Mouse (Mus musculus): ENCODE results near the gene Haus2. TPM values are rescaled to one million over a fixed set of nuclear protein-coding genes. Genes with fewer than 3 reads are reported as not detected.
A peak's percentile ranks its signal among the peaks of the same experiment; 100 is the strongest.
"Not testable (repeated sequence)": the region's sequence is repeated elsewhere in the genome, so short reads cannot be mapped to it uniquely, and the experiment has no call there.

Gene Haus2
- polyA plus RNA-seq (2016; fragmentation: Nextera tagmentation; extraction: Ambion mirVana): 41.0 and 41.6 TPM in 2 replicates

DNA sequence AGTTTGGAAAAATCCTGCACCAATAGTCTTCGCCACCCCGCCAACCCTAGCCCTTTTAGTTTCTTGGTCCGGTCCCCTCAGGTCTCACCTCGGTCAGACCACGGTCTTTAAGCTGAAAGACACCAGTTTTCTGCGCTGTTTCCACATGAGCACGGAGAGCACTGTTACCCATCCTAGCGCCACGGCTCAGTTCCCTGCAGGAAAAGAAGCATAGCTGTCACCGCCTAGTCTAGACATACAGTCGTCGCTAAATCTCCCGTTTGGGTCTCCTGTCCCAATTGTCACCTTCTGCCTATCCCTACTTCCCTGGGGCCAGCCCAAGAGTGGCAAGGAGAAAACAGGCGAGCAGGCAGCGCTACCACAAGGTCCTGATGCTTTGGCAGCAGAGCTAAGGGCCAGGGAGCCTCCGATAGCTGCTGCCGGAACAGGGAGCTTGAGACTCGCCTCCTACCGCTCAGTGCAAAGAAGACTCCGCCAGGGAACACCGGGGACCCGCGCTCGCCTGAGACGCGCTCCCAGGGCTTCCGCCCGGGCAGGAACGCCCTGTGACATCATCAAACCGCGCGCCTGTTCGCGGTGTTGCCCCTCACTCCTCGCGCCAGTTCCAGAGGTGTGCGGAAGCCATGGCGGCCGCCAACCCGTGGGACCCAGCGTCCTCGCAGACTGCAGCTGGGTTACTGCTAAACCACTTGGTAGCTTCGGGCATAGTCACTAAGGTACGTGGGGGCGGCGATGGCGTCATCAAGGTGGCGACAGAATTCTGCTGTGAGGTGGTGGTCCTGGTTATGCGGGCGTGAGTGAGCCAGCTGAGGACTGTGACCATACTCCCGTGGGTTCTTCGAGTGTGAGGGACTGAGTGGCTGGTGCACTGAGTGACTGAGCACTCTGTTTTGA lies at the start of gene Haus2, which contains the start of gene Lrrc57:
Haus2 (plus strand) TSS at position 554 of the 894 bp plus-strand sequence.
Lrrc57 (minus strand) TSS at position 691 of the 894 bp plus-strand sequence.
- Histone ChIP-seq H3K27ac (replicated peaks) (peak within 1 kb of the TSS; percentile 95), H3K4me1 (peaks cover 20% of the 10 kb centered on the region), H3K27me3 (ENCODE audit: low read depth, poor library complexity, severe bottlenecking) (no peaks in the 10 kb centered on the region), H3K4me3 (peak within 1 kb of the TSS; percentile 85), H3K9me3 (replicated peaks) (no peaks in the 10 kb centered on the region), H3K36me3 (peaks cover 35% of the 10 kb centered on the region)
- under 1% methylated on average over 52 of the region's 52 CpGs for WGBS
- peak; percentile 94 for DNase-seq (ENCODE audit: low spot score)

DNA sequence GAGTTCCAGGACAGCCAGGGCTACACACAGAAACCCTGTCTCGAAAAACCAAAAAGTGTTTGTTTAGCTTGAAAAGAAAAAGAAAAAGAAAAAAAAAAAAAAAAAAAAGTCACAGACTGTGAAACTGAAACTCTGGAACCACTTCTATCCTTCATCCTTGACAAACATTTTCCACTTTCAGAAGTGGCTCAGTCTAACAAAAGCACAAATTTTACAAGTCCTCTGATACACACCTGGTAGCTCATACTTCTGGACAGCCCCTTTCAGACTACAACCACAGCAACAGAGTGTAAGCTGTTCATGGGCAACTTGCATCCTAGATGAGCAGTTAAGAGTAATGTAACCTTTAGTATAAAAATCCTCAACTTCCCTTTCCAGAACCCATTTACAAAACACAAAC lies 47.7 kb upstream of the Haus2 start:
- 88% methylated on average over 1 of the region's 1 CpGs for WGBS

DNA sequence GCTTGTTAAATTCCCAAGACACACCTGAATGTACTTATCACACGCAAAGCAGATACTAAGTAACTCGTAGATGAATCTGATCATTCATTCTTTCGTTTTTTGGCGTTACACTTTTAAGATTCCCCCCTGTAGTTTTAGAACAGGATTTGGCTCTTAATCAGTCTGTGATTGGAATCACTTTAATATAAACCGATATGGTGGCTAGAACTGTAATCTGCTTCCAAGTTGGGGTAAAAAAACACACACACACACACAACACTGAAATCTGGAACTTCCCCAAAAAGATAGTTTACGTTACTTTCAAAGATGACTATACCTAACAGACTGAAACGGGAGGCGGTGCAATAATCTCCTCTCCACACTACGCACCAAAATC lies 46.3 kb upstream of the Haus2 start:
- Histone ChIP-seq H3K27me3 (ENCODE audit: low read depth, poor library complexity, severe bottlenecking) (no peaks in the 10 kb centered on the region), H3K27ac (replicated peaks) (peak overlapping the region; percentile 97), H3K36me3 (peaks cover 11% of the 10 kb centered on the region), H3K4me3 (peak overlapping the region; percentile 92), H3K9me3 (replicated peaks) (no peaks in the 10 kb centered on the region), H3K4me1 (peaks cover 16% of the 10 kb centered on the region)
- no peak for DNase-seq (ENCODE audit: low spot score)
- WGBS: 25% methylated on average over 9 of the region's 9 CpGs

More for the DNA sequence above, 47.7 kb upstream of the Haus2 start:
- Histone ChIP-seq H3K4me3 (no peak overlapping the region), H3K9me3 (replicated peaks) (no peaks in the 10 kb centered on the region), H3K36me3 (peaks cover 22% of the 10 kb centered on the region), H3K4me1 (peaks cover 8% of the 10 kb centered on the region), H3K27ac (replicated peaks) (no peak overlapping the region), H3K27me3 (ENCODE audit: low read depth, poor library complexity, severe bottlenecking) (no peaks in the 10 kb centered on the region)
- no peak for DNase-seq (ENCODE audit: low spot score)

DNA sequence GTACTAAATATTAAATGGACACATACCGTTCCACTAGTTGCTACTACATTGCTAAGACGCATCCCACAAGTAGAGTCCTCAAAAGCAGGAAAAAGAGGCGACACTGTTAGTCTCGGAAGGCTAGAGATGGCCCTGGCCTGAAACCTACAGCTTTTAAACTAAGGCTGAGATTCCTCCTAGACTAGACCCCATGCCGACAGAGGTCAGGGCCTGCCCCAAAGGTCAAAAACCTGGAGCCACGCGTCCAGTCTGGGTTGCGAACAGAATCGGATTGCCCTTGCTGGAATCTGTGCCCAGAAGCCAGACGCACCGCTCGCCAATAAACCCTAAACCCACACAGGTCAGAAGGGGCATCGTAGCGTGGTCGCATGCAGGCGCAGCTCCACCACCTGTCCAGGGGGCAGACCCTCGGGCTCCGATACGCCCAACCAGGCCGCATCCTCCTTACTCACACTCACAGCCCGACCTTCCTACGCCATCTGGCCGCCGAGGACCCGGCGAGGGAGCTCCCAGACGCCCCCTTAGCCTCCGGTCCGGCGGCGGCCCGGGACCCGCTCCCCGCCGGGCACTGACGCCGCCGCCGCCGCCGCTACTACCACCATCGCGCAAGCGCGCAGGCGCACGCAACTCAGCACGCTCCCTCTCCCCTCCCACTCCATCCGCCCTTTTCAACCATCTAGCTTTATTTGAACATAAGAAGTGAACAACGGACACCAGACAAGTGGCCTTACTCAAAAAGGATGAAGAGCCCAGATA lies 45.8 kb upstream of the Haus2 start, which contains the start of gene Zfp106:
Zfp106 (minus strand) TSS at position 609 of the 756 bp plus-strand sequence.
- H3K27ac ChIP-seq (replicated peaks): peak within 1 kb of the TSS; percentile 97
- WGBS: under 1% methylated on average over 50 of the region's 50 CpGs
- H3K9me3 ChIP-seq (replicated peaks): no peaks in the 10 kb centered on the region
- no peaks in the 10 kb centered on the region for H3K27me3 ChIP-seq (ENCODE audit: low read depth, poor library complexity, severe bottlenecking)
- DNase-seq (ENCODE audit: low spot score): peak; percentile 88
- H3K36me3 ChIP-seq: peaks cover 10% of the 10 kb centered on the region
- H3K4me1 ChIP-seq: peaks cover 20% of the 10 kb centered on the region
- H3K4me3 ChIP-seq: peak within 1 kb of the TSS; percentile 92

DNA sequence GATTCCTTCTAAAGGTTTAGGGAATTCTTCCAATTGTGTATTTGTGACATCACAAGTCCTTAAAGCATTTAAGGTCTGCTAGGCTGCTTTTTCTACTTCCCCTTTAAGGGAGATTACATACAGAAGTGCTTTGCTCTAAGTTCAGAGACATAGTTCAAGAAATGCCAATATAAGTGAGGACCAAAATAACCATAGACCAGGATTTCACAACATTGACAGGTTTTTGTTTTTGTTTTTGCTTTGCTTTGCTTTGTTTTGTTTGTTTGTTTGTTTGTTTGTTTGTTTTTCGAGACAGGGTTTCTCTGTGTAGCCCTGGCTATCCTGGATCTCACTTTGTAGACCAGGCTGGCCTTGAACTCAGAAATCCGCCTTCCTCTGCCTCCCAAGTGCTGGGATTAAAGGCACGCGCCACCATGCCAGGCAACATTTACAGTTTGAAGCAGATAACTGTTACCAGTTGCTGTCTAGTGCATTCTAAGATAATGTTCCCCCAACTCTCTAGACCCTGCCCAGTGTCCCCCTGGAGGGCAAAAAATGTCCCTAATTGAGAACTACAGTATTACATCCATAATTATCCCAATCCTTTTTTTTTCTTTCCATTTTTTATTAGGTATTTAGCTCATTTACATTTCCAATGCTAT lies 44.5 kb upstream of the Haus2 start:
- H3K27ac ChIP-seq (replicated peaks); H3K4me3 ChIP-seq; DNase-seq (ENCODE audit: low spot score); H3K27me3 ChIP-seq (ENCODE audit: low read depth, poor library complexity, severe bottlenecking); H3K9me3 ChIP-seq (replicated peaks): not testable (repeated sequence)
- peaks cover 31% of the 10 kb centered on the region for H3K4me1 ChIP-seq
- 84% methylated on average over 4 of the region's 4 CpGs for WGBS
- peaks cover 10% of the 10 kb centered on the region for H3K36me3 ChIP-seq

DNA sequence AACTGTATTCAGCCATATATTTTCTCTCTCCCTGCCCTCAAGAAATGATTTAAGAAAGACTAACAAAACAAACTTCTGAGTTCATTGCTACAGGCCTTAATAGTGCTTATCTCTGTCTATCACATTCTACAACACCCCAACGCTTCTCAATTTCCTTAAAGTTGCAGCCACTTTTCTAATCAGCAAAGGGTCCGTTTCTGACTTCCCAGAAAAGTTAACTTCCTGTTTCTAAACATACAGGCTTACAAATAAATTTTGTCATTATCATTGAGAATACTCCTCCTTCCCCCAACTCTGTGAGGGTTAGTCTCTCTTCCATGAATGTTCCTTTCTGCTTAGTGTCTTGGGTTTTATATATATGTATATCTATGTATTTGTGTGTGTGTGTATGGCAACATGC lies 43.8 kb upstream of the Haus2 start:
- H3K4me3 ChIP-seq: no peak overlapping the region
- H3K36me3 ChIP-seq: peaks cover 9% of the 10 kb centered on the region
- no peak for DNase-seq (ENCODE audit: low spot score)
- 88% methylated on average over 2 of the region's 2 CpGs for WGBS
- no peak overlapping the region for H3K27ac ChIP-seq (replicated peaks)
- H3K4me1 ChIP-seq: peaks cover 31% of the 10 kb centered on the region
- H3K9me3 ChIP-seq (replicated peaks): no peaks in the 10 kb centered on the region
- H3K27me3 ChIP-seq (ENCODE audit: low read depth, poor library complexity, severe bottlenecking): no peaks in the 10 kb centered on the region

DNA sequence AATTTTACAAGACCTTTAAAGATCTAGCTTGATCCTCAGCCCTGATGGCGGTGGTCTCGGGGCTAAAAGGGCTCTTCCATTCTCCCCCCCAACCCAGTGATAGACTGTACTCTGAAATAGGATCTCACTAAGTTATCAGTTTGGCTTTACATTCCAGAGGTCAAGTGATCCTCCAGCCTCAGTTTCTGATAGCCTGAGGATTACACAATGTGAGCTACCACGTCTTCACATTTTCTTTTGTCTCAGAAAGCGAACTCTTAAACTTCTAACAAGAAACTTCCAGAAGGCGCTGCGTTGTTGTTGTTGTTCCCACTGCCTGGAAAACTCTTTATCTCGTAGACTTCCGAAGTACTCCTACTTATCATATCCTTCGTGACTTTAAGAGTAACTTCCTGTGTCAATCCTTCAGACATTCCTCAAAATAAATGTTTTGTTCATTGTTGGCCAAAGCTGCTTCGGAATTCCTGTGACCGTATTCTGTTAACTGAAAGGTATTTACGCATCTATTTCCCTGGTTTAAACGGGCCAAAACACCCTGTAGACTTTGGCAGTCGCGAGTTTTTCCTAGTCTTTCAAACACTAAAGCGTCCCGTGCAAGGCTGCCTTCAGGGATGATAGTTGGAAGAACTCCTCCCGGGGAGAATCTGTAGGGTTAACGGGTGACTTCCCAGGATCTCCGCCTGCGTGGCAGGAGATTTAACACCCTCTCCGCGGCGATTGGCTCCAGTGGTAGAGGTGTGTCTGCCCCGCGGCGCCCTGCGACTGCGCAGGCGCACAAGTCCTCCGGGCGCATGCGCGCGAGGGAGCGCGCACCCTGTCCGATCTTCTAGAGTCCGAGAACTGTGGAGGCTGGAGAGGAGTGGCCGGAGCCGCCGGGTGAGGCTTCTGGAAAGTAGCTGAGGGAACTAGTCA lies 42.0 kb upstream of the Haus2 start, which contains the start of gene Snap23:
Snap23 (plus strand) TSS at position 786 of the 912 bp plus-strand sequence.
- peak within 1 kb of the TSS; percentile 79 for H3K4me3 ChIP-seq
- H3K27me3 ChIP-seq (ENCODE audit: low read depth, poor library complexity, severe bottlenecking): no peaks in the 10 kb centered on the region
- peaks cover 31% of the 10 kb centered on the region for H3K4me1 ChIP-seq
- peak; percentile 96 for DNase-seq (ENCODE audit: low spot score)
- no peaks in the 10 kb centered on the region for H3K9me3 ChIP-seq (replicated peaks)
- 3% methylated on average over 42 of the region's 42 CpGs for WGBS
- peak within 1 kb of the TSS; percentile 91 for H3K27ac ChIP-seq (replicated peaks)
- H3K36me3 ChIP-seq: peaks cover 13% of the 10 kb centered on the region

DNA sequence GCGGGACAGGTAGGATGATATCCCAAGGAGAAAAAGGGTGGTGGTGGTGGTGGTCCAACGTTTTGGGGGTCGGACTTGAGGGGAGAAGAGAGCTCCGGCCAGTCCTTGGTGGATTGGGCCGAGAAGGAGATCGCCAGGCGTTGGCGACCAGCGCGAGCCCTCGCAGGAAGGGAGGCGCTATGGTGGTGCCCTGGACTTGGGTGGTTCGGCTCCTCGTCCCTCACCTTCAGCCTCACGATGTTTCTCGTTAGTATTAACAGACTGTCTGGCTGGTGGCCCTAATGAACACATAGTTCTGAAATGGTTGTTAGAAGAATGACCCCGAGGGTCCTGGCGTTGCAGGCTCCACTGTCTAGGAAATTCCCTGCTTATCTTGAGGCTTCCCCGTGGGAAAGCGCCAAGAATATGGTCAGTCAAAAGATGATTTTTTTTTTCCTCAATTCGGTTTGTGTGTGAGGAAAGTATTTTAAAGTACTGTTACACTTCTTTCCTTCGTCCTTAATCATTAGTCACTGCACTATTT lies 41.3 kb upstream of the Haus2 start:
- no peaks in the 10 kb centered on the region for H3K9me3 ChIP-seq (replicated peaks)
- H3K4me1 ChIP-seq: peaks cover 26% of the 10 kb centered on the region
- no peak for DNase-seq (ENCODE audit: low spot score)
- peak overlapping the region; percentile 91 for H3K27ac ChIP-seq (replicated peaks)
- H3K27me3 ChIP-seq (ENCODE audit: low read depth, poor library complexity, severe bottlenecking): no peaks in the 10 kb centered on the region
- peaks cover 15% of the 10 kb centered on the region for H3K36me3 ChIP-seq
- under 1% methylated on average over 22 of the region's 22 CpGs for WGBS
- H3K4me3 ChIP-seq: peak overlapping the region; percentile 79

DNA sequence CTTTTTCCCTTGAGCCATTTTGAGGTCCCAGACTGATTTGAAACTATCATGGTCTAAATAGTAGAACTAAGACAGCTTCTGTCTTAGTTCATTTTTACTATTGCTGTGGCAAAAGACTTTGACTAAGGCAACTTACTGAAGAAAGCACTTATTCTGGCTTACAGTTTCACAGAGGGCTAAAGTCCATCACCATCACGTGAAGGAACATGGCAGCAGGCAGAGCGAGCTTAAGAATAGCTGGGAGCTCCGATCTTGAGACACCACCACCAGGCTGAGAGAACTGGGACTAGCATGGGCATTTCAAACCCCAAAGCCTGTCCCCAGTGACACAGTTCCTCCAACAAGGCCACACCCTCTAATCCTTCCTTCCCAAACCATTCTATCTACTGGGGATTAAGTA lies 38.1 kb upstream of the Haus2 start:
- 95% methylated on average over 3 of the region's 3 CpGs for WGBS
- no peak overlapping the region for H3K27ac ChIP-seq (replicated peaks)
- H3K4me1 ChIP-seq: peaks cover 23% of the 10 kb centered on the region
- no peaks in the 10 kb centered on the region for H3K27me3 ChIP-seq (ENCODE audit: low read depth, poor library complexity, severe bottlenecking)
- H3K4me3 ChIP-seq: no peak overlapping the region
- no peak for DNase-seq (ENCODE audit: low spot score)
- H3K9me3 ChIP-seq (replicated peaks): no peaks in the 10 kb centered on the region
- H3K36me3 ChIP-seq: peaks cover 15% of the 10 kb centered on the region

DNA sequence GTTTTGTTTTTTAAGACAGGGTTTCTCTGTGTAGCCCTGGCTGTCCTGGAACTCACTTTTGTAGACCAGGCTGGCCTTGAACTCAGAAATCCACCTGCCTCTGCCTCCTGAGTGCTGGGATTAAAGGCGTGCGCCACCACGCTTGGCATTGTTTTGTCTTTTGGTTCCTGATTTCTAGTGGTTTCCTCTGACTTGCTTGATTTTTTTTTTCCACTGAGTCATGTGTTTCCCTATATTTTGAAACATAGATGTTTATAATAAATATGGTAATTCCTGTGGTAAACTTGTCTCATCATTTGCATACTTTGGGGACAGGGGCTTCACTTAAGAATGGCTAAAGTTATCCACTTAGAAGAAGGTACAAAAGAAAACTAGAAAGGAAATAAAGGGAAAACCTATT lies 37.0 kb upstream of the Haus2 start:
- Histone ChIP-seq H3K36me3 (peaks cover 15% of the 10 kb centered on the region), H3K4me1 (peaks cover 18% of the 10 kb centered on the region)
- not testable (repeated sequence) for H3K9me3 ChIP-seq (replicated peaks); H3K4me3 ChIP-seq; DNase-seq (ENCODE audit: low spot score); H3K27me3 ChIP-seq (ENCODE audit: low read depth, poor library complexity, severe bottlenecking); H3K27ac ChIP-seq (replicated peaks)
- 96% methylated on average over 3 of the region's 3 CpGs for WGBS

DNA sequence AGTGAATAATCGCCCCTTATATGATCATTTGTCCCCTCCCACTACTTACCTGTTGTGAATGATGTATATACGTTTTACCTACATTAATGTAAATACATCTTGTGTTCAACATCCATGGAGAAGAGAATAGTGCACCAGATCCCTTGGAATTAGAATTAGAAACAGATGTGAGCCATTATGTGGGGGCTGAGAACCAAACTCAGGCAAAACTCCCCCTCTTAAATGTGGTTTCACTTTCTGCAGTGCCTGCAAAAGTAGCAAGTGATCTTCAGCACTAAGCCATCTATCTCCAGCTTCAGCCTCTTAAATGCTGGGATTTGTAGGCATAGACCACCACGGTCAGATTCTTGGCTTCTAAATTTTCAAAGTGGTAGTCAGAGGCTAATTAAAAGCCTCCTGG lies 34.1 kb upstream of the Haus2 start:
- no peak for DNase-seq (ENCODE audit: low spot score)
- WGBS: 85% methylated on average over 3 of the region's 3 CpGs
- Histone ChIP-seq H3K9me3 (replicated peaks) (no peaks in the 10 kb centered on the region), H3K36me3 (peaks cover 17% of the 10 kb centered on the region), H3K27me3 (ENCODE audit: low read depth, poor library complexity, severe bottlenecking) (no peaks in the 10 kb centered on the region), H3K27ac (replicated peaks) (no peak overlapping the region), H3K4me3 (no peak overlapping the region), H3K4me1 (no peaks in the 10 kb centered on the region)
